Mouse (Mus musculus) heart, embryonic 11.5 days (tissue): Measurements from ENCODE around the gene Polg. TPM values are rescaled to one million over a fixed set of nuclear protein-coding genes. Genes with fewer than 3 reads are reported as not detected.

Source experiments
- ATAC-seq: fragments of 200-750 bp; cut with Nextera tagmentation; replicated peaks from 2 replicates; pipeline ENCODE4 v1.8.0; 2017; ENCODE audit warnings: moderate library complexity; ENCODE audit not compliant: insufficient number of reproducible peaks, low FRiP score, low TSS enrichment
- H3K27ac ChIP-seq: fragments of 300-500 bp; sonication (generic); 2 replicates; pipeline ENCODE4 v1.5.1; 2014; ENCODE audit warnings: mild to moderate bottlenecking, low read depth, low read length
- H3K27me3 ChIP-seq: fragments of 300-500 bp; sonication (generic); 2 replicates; pipeline ENCODE4 v1.6.1; 2014; ENCODE audit warnings: mild to moderate bottlenecking, low read length, mixed read lengths; ENCODE audit not compliant: control insufficient read depth, insufficient read depth
- H3K36me3 ChIP-seq: fragments of 300-500 bp; sonication (generic); 2 replicates; pipeline ENCODE4 v1.6.1; 2014; ENCODE audit warnings: mild to moderate bottlenecking, low read length, moderate library complexity, mixed read lengths; ENCODE audit not compliant: control insufficient read depth, insufficient read depth
- H3K4me1 ChIP-seq: fragments of 300-500 bp; sonication (generic); 2 replicates; pipeline ENCODE4 v1.6.1; 2014; ENCODE audit warnings: low read length; ENCODE audit not compliant: control insufficient read depth, insufficient read depth
- H3K4me2 ChIP-seq: fragments of 300-500 bp; sonication (generic); 2 replicates; pipeline ENCODE4 v1.6.1; 2014; ENCODE audit warnings: mild to moderate bottlenecking, moderate library complexity
- H3K4me3 ChIP-seq: fragments of 300-500 bp; sonication (generic); 2 replicates; pipeline ENCODE4 v1.5.1; 2014; ENCODE audit warnings: low read depth, low read length
- H3K9ac ChIP-seq: fragments of 300-500 bp; sonication (generic); 2 replicates; pipeline ENCODE4 v1.6.1; 2014; ENCODE audit warnings: mild to moderate bottlenecking, low read depth, low read length, moderate library complexity
- H3K9me3 ChIP-seq: fragments of 300-500 bp; sonication (generic); replicated peaks from 2 replicates; pipeline ENCODE4 v1.6.1; 2016; ENCODE audit warnings: low read length; ENCODE audit not compliant: control insufficient read depth
- WGBS: fragments of 180-500 bp; shearing (Covaris S2); extraction: QIAGEN DNeasy Blood & Tissue Kit; methylation state at CpG from one replicate; pipeline ENCODE4 v1.1.7; 2014; ENCODE audit not compliant: insufficient replicate concordance; 5-methylcytosine and 5-hydroxymethylcytosine counted together
- polyA plus RNA-seq: library from polyadenylated mRNA; unstranded; fragments of >200 nt; fragmentation: Nextera tagmentation; extraction: Ambion mirVana; gene quantifications from 2 replicates; pipeline ENCODE4 v1.2.1, GENCODE M21; 2014

The Polg gene
- polyA plus RNA-seq, 1 experiment from 2014 or later: 23.9 TPM

GRCm38 (mm10) chr7:79510686-79511085 is 44.5 kb upstream of the Polg start:
- no peak overlapping the region for H3K4me3 ChIP-seq
- no peaks in the 10 kb centered on the region for H3K9me3 ChIP-seq
- no peaks in the 10 kb centered on the region for H3K36me3 ChIP-seq
- H3K9ac ChIP-seq: no peak overlapping the region
- H3K4me1 ChIP-seq: peaks cover 9% of the 10 kb centered on the region
- H3K27me3 ChIP-seq: peaks cover 97% of the 10 kb centered on the region
- H3K27ac ChIP-seq: no peak overlapping the region
- no peak overlapping the region for H3K4me2 ChIP-seq
- 22% methylated on average over 3 of the region's 3 CpGs for WGBS
- no peak for ATAC-seq

GRCm38 (mm10) chr7:79509710-79510109 is 43.5 kb upstream of the Polg start:
- H3K4me3 ChIP-seq: no peak overlapping the region
- H3K27me3 ChIP-seq: peaks cover 97% of the 10 kb centered on the region
- ATAC-seq: no peak
- H3K4me2 ChIP-seq: no peak overlapping the region
- no peak overlapping the region for H3K9ac ChIP-seq
- WGBS: 4% methylated on average over 12 of the region's 12 CpGs
- H3K4me1 ChIP-seq: peaks cover 9% of the 10 kb centered on the region; the same call in 1 of the 2 replicates
- H3K27ac ChIP-seq: no peak overlapping the region
- no peaks in the 10 kb centered on the region for H3K9me3 ChIP-seq
- H3K36me3 ChIP-seq: no peaks in the 10 kb centered on the region

- no peak overlapping the region for H3K27ac ChIP-seq
- H3K4me1 ChIP-seq: peaks cover 10% of the 10 kb centered on the region; the same call in 1 of the 2 replicates
- H3K9ac ChIP-seq: no peak overlapping the region
- no peak overlapping the region for H3K4me2 ChIP-seq
- no peaks in the 10 kb centered on the region for H3K9me3 ChIP-seq
- no peak for ATAC-seq
- no peaks in the 10 kb centered on the region for H3K36me3 ChIP-seq
- WGBS: 10% methylated on average over 6 of the region's 6 CpGs
- H3K4me3 ChIP-seq: no peak overlapping the region
- H3K27me3 ChIP-seq: peaks cover 97% of the 10 kb centered on the region
These were observed 43.1 kb upstream of the Polg start for GRCm38 (mm10) chr7:79509235-79509607.

GRCm38 (mm10) chr7:79508280-79509234 is 42.4 kb upstream of the Polg start:
- Histone ChIP-seq H3K27me3 (peaks cover 97% of the 10 kb centered on the region), H3K4me3 (peak overlapping the region; percentile 27; the same call in 1 of the 2 replicates), H3K4me2 (peak overlapping the region; percentile 51), H3K27ac (no peak overlapping the region), H3K4me1 (peaks cover 10% of the 10 kb centered on the region; the same call in 1 of the 2 replicates), H3K36me3 (no peaks in the 10 kb centered on the region), H3K9ac (no peak overlapping the region), H3K9me3 (no peaks in the 10 kb centered on the region)
- WGBS: under 1% methylated on average over 79 of the region's 79 CpGs
- ATAC-seq: no peak

- ATAC-seq: no peak
- no peak overlapping the region for H3K27ac ChIP-seq
- no peaks in the 10 kb centered on the region for H3K36me3 ChIP-seq
- H3K4me3 ChIP-seq: no peak overlapping the region
- no peaks in the 10 kb centered on the region for H3K9me3 ChIP-seq
- WGBS: 27% methylated on average over 1 of the region's 1 CpGs
- H3K4me1 ChIP-seq: peaks cover 10% of the 10 kb centered on the region; the same call in 1 of the 2 replicates
- H3K4me2 ChIP-seq: no peak overlapping the region
- no peak overlapping the region for H3K9ac ChIP-seq
- peaks cover 99% of the 10 kb centered on the region for H3K27me3 ChIP-seq
These were observed 41.6 kb upstream of the Polg start for GRCm38 (mm10) chr7:79507756-79508155.

GRCm38 (mm10) chr7:79507101-79507705 is 41.0 kb upstream of the Polg start:
- Histone ChIP-seq H3K4me2 (no peak overlapping the region), H3K4me1 (peaks cover 10% of the 10 kb centered on the region; the same call in 1 of the 2 replicates), H3K4me3 (no peak overlapping the region), H3K9me3 (no peaks in the 10 kb centered on the region), H3K9ac (no peak overlapping the region), H3K27ac (no peak overlapping the region), H3K36me3 (no peaks in the 10 kb centered on the region), H3K27me3 (peaks cover 99% of the 10 kb centered on the region)
- 2% methylated on average over 11 of the region's 11 CpGs for WGBS
- no peak for ATAC-seq

GRCm38 (mm10) chr7:79506531-79507090 is 40.4 kb upstream of the Polg start:
- ATAC-seq: no peak
- Histone ChIP-seq H3K9me3 (no peaks in the 10 kb centered on the region), H3K4me2 (no peak overlapping the region), H3K27ac (no peak overlapping the region), H3K4me3 (no peak overlapping the region), H3K9ac (no peak overlapping the region), H3K27me3 (peaks cover 99% of the 10 kb centered on the region), H3K4me1 (peaks cover 10% of the 10 kb centered on the region; the same call in 1 of the 2 replicates), H3K36me3 (no peaks in the 10 kb centered on the region)
- 3% methylated on average over 6 of the region's 6 CpGs for WGBS

GRCm38 (mm10) chr7:79505876-79506530 is 39.8 kb upstream of the Polg start:
- Histone ChIP-seq H3K27me3 (peaks cover 99% of the 10 kb centered on the region), H3K36me3 (no peaks in the 10 kb centered on the region), H3K4me1 (peaks cover 10% of the 10 kb centered on the region; the same call in 1 of the 2 replicates), H3K4me2 (no peak overlapping the region), H3K9ac (no peak overlapping the region), H3K27ac (no peak overlapping the region), H3K4me3 (no peak overlapping the region), H3K9me3 (no peaks in the 10 kb centered on the region)
- no peak; the same call in 1 of the 2 replicates for ATAC-seq
- 2% methylated on average over 28 of the region's 28 CpGs for WGBS
